Mouse (Mus musculus) stomach, postnatal 0 days (tissue): ENCODE data around the gene Vsig10l. TPM values are rescaled to one million over a fixed set of nuclear protein-coding genes. Genes with fewer than 3 reads are reported as not detected.

Experiments
- ATAC-seq: fragments of 200-750 bp; cut with Nextera tagmentation; 2 replicates; pipeline ENCODE4 v1.8.0; 2017; ENCODE audit not compliant: low FRiP score, low TSS enrichment
- DNase-seq: peaks from one replicate; pipeline ENCODE4 v3.0.0-alpha.2; 2016; ENCODE audit warnings: low spot score
- H3K27ac ChIP-seq: fragments of 300-500 bp; sonication (generic); replicated peaks from 2 replicates; pipeline ENCODE4 v1.5.1; 2014; ENCODE audit warnings: mild to moderate bottlenecking, control low read depth
- H3K27me3 ChIP-seq: fragments of 300-500 bp; sonication (generic); 2 replicates; pipeline ENCODE4 v1.6.1; 2014; ENCODE audit warnings: low read length; ENCODE audit not compliant: control insufficient read depth, insufficient read depth
- H3K36me3 ChIP-seq: fragments of 300-500 bp; sonication (generic); 2 replicates; pipeline ENCODE4 v1.6.1; 2014; ENCODE audit warnings: low read length, mixed read lengths; ENCODE audit not compliant: control insufficient read depth, insufficient read depth
- H3K4me1 ChIP-seq: fragments of 300-500 bp; sonication (generic); replicated peaks from 2 replicates; pipeline ENCODE4 v1.6.1; 2014; ENCODE audit warnings: antibody characterized with exemption; ENCODE audit not compliant: control insufficient read depth, insufficient read depth
- H3K4me2 ChIP-seq: fragments of 300-500 bp; sonication (generic); replicated peaks from 2 replicates; pipeline ENCODE4 v1.6.1; 2014; ENCODE audit warnings: low read depth, mild to moderate bottlenecking, control low read depth, moderate library complexity
- H3K4me3 ChIP-seq: fragments of 300-500 bp; sonication (generic); 2 replicates; pipeline ENCODE4 v1.5.1; 2014; ENCODE audit warnings: low read depth, low read length, control low read depth
- H3K9ac ChIP-seq: fragments of 300-500 bp; sonication (generic); 2 replicates; pipeline ENCODE4 v1.6.1; 2014; ENCODE audit warnings: mild to moderate bottlenecking, low read length, control low read depth, mixed read lengths
- H3K9me3 ChIP-seq: fragments of 300-500 bp; sonication (generic); 2 replicates; pipeline ENCODE4 v1.6.1; 2016; ENCODE audit warnings: low read length; ENCODE audit not compliant: control insufficient read depth
- CTCF ChIP-seq: IDR thresholded peaks from 2 replicates; pipeline ENCODE4 v1.5.1; 2016; ENCODE audit warnings: antibody characterized with exemption, low read depth, mild to moderate bottlenecking, moderate library complexity
- EP300 ChIP-seq: optimal IDR thresholded peaks from 2 replicates; pipeline ENCODE3; 2016; ENCODE audit warnings: antibody characterized with exemption
- WGBS: fragments of 180-500 bp; shearing (Covaris S2); extraction: QIAGEN DNeasy Blood & Tissue Kit; methylation state at CpG from one replicate; pipeline ENCODE4 v1.1.7; 2014; 5-methylcytosine and 5-hydroxymethylcytosine counted together
- polyA plus RNA-seq: library from polyadenylated mRNA; unstranded; fragments of >200 nt; fragmentation: Nextera tagmentation; extraction: Ambion mirVana; gene quantifications from 2 replicates; pipeline ENCODE4 v1.2.1, GENCODE M21; 2015

The Vsig10l gene
- polyA plus RNA-seq, 1 experiment from 2014 or later: 36.1 TPM

- no peaks in the 10 kb centered on the region for H3K27me3 ChIP-seq
- peak overlapping the region; percentile 71 for H3K9ac ChIP-seq
- DNase-seq (peak; percentile 35), ATAC-seq (no peak)
- peak overlapping the region; percentile 54 for H3K4me3 ChIP-seq
- H3K4me1 ChIP-seq: peaks cover 5% of the 10 kb centered on the region; the same call in 1 of the 2 replicates
- 8% methylated on average over 9 of the region's 9 CpGs for whole genome bisulfite sequencing
- H3K4me2 ChIP-seq: peak overlapping the region; percentile 69
- no peaks in the 10 kb centered on the region for H3K36me3 ChIP-seq
- peak overlapping the region; percentile 98 for H3K27ac ChIP-seq
- no peaks in the 10 kb centered on the region for H3K9me3 ChIP-seq
- TF ChIP-seq EP300 (no peak), CTCF (no peak)
These were observed 20.3 kb upstream of the Vsig10l start for GRCm38 (mm10) chr7:43442684-43443083.

GRCm38 (mm10) chr7:43443126-43443916 is 19.6 kb upstream of the Vsig10l start:
- under 1% methylated on average over 36 of the region's 36 CpGs for WGBS

GRCm38 (mm10) chr7:43443917-43444293 is 19.0 kb upstream of the Vsig10l start, which contains the start of the genes Etfb and Gm45233:
TSS of gene Etfb (plus strand) at chr7:43444083.
TSS of gene Gm45233 (plus strand) at chr7:43444128.
- ATAC-seq: peak; percentile 97
- Histone ChIP-seq H3K27me3 (no peaks in the 10 kb centered on the region), H3K36me3 (no peaks in the 10 kb centered on the region), H3K9me3 (no peaks in the 10 kb centered on the region), H3K4me1 (peaks cover 5% of the 10 kb centered on the region; the same call in 1 of the 2 replicates), H3K4me2 (peak within 1 kb of the TSS; percentile 69), H3K27ac (peak within 1 kb of the TSS; percentile 98), H3K9ac (peak within 1 kb of the TSS; percentile 71), H3K4me3 (peak within 1 kb of the TSS; percentile 54)
- under 1% methylated on average over 26 of the region's 27 CpGs for WGBS
- no peak for TF ChIP-seq EP300
- TF ChIP-seq CTCF: peak; percentile 23
- DNase-seq: peak; percentile 96

More at GRCm38 (mm10) chr7:43443126-43443916, 19.6 kb upstream of the Vsig10l start:
- peak overlapping the region; percentile 69 for H3K4me2 ChIP-seq
- H3K4me1 ChIP-seq: peaks cover 5% of the 10 kb centered on the region; the same call in 1 of the 2 replicates
- DNase-seq: peak; percentile 87
- no peaks in the 10 kb centered on the region for H3K9me3 ChIP-seq
- H3K36me3 ChIP-seq: no peaks in the 10 kb centered on the region
- TF ChIP-seq CTCF (no peak; the same call in 1 of the 2 replicates), EP300 (no peak)
- peak overlapping the region; percentile 71 for H3K9ac ChIP-seq
- peak; percentile 94 for ATAC-seq
- no peaks in the 10 kb centered on the region for H3K27me3 ChIP-seq
- H3K4me3 ChIP-seq: peak overlapping the region; percentile 54
- H3K27ac ChIP-seq: peak overlapping the region; percentile 98

- DNase-seq (no peak), ATAC-seq (no peak)
- no peak overlapping the region for H3K27ac ChIP-seq
- no peaks in the 10 kb centered on the region for H3K9me3 ChIP-seq
- H3K4me3 ChIP-seq: no peak overlapping the region
- H3K27me3 ChIP-seq: no peaks in the 10 kb centered on the region
- H3K4me1 ChIP-seq: peaks cover 2% of the 10 kb centered on the region; the same call in 1 of the 2 replicates
- peaks cover 4% of the 10 kb centered on the region; the same call in 1 of the 2 replicates for H3K36me3 ChIP-seq
- WGBS: 64% methylated on average over 4 of the region's 4 CpGs
- H3K9ac ChIP-seq: no peak overlapping the region
- no peak overlapping the region for H3K4me2 ChIP-seq
- TF ChIP-seq CTCF: no peak
- no peak for TF ChIP-seq EP300
These were observed 15.2 kb upstream of the Vsig10l start for GRCm38 (mm10) chr7:43447801-43448200.

- 0 out of 2 replicates have a peak, but pooled peaks cover 2% of the 10 kb centered on the region for H3K4me1 ChIP-seq
- H3K36me3 ChIP-seq: peaks cover 4% of the 10 kb centered on the region
- H3K9me3 ChIP-seq: no peaks in the 10 kb centered on the region
- no peak overlapping the region for H3K27ac ChIP-seq
- TF ChIP-seq EP300 (no peak), CTCF (no peak)
- no peak overlapping the region for H3K4me3 ChIP-seq
- H3K9ac ChIP-seq: no peak overlapping the region
- DNase-seq (no peak), ATAC-seq (no peak)
- H3K4me2 ChIP-seq: no peak overlapping the region
- H3K27me3 ChIP-seq: no peaks in the 10 kb centered on the region
- 82% methylated on average over 3 of the region's 3 CpGs for WGBS
These were observed 14.7 kb upstream of the Vsig10l start for GRCm38 (mm10) chr7:43448246-43448645.

- H3K4me2 ChIP-seq: no peak overlapping the region
- H3K9me3 ChIP-seq: no peaks in the 10 kb centered on the region
- DNase-seq (no peak), ATAC-seq (no peak)
- H3K27ac ChIP-seq: no peak overlapping the region
- no peak for TF ChIP-seq CTCF
- TF ChIP-seq EP300: no peak
- H3K27me3 ChIP-seq: no peaks in the 10 kb centered on the region
- no peaks in the 10 kb centered on the region for H3K4me1 ChIP-seq
- H3K36me3 ChIP-seq: peaks cover 10% of the 10 kb centered on the region
- H3K4me3 ChIP-seq: no peak overlapping the region
- H3K9ac ChIP-seq: no peak overlapping the region
- 88% methylated on average over 2 of the region's 2 CpGs for WGBS
These were observed 13.1 kb upstream of the Vsig10l start for GRCm38 (mm10) chr7:43449811-43450210.
